Mouse (Mus musculus): Measurements from ENCODE around the gene Slc12a4. TPM values are rescaled to one million over a fixed set of nuclear protein-coding genes. Genes with fewer than 3 reads are reported as not detected.
"Not testable (repeated sequence)": the region's sequence is repeated elsewhere in the genome, so short reads cannot be mapped to it uniquely, and the experiment has no call there.

The Slc12a4 gene
- polyA plus RNA-seq, 1 experiment from 2014 or later = 10.1 TPM

DNA sequence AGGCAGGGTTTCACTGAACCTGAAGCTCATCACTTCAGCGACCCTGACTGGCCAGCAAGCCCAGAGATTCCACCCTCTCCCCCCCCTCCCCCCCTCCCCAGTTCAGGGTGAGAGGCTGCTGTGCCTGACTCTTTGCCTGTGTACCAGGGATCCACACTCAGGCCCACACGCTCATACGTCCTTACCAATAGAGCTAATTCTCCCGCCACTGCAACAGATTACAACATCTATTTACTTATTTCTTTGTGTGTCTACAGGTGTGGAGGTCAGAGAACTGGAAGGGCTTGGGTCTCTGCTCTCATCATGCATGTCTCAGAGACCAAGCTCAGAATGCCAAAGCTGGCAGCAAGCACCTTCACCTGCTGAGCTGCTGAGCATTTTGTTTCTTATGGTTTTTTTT, 27.3 kb upstream of the Slc12a4 start:
- 0 out of 2 replicates have a peak, but pooled peaks cover 3% of the 10 kb centered on the region for H3K4me1 ChIP-seq
- ATAC-seq (replicated peaks) = no peak

DNA sequence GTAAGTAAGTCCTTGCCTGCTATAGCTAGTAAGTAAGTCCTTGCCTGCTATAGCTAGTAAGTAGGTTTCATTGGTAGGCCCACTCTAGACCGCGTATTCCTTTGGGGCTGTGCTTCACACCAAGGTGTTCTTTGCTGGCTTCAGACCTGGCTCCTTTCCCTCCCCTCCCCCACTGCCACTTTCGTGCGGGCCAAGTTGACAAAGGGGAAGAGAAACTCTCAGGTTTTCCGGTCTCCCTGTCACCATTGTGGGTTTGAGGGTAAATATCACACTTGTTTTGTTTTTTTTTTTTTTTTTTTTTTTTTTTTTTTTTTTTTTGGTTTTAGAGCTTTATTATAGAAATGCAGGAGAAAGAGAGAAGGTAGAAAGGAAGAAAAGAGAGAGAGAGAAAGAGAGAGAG, 26.6 kb upstream of the Slc12a4 start:
- no peaks in the 10 kb centered on the region for H3K36me3 ChIP-seq
- ATAC-seq (replicated peaks) = no peak
- 64% methylated on average over 5 of the region's 5 CpGs for WGBS
- 0 out of 2 replicates have a peak, but pooled peaks cover 3% of the 10 kb centered on the region for H3K4me1 ChIP-seq
- H3K27me3 ChIP-seq = no peaks in the 10 kb centered on the region
- no peak overlapping the region for H3K9ac ChIP-seq (replicated peaks)
- H3K27ac ChIP-seq (replicated peaks) = no peak overlapping the region
- no peaks in the 10 kb centered on the region for H3K9me3 ChIP-seq
- no peak overlapping the region for H3K4me2 ChIP-seq (replicated peaks)
- no peak overlapping the region for H3K4me3 ChIP-seq

More for the DNA sequence above, 27.3 kb upstream of the Slc12a4 start:
- Histone ChIP-seq H3K36me3 (no peaks in the 10 kb centered on the region), H3K27ac (replicated peaks) (no peak overlapping the region), H3K27me3 (no peaks in the 10 kb centered on the region), H3K9ac (replicated peaks) (no peak overlapping the region), H3K9me3 (no peaks in the 10 kb centered on the region), H3K4me2 (replicated peaks) (no peak overlapping the region), H3K4me3 (no peak overlapping the region)
- WGBS = 58% methylated on average over 4 of the region's 4 CpGs

DNA sequence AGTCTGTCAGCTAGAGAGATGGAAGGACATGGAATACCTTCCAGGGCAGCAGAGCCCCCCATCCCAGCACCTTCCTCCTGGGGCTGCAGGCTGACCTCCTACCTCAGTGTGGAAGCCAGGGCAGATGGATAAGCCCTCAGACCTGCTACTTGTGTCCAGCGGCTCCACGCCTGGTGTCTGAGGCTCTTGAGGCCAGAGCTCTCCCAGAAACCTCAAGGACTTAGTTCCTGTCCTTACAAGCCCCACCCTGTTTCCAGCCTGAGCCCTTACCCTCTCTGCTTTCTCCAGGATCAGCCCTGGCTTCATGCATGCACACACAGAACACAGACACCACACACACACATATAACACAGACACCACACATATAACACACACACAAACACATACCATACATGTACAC, 25.6 kb upstream of the Slc12a4 start:
- H3K4me1 ChIP-seq = 0 out of 2 replicates have a peak, but pooled peaks cover 3% of the 10 kb centered on the region
- H3K4me2 ChIP-seq (replicated peaks) = no peak overlapping the region
- WGBS = 85% methylated on average over 2 of the region's 2 CpGs
- H3K27me3 ChIP-seq = no peaks in the 10 kb centered on the region
- no peak overlapping the region for H3K9ac ChIP-seq (replicated peaks)
- H3K9me3 ChIP-seq = no peaks in the 10 kb centered on the region
- no peak overlapping the region for H3K27ac ChIP-seq (replicated peaks)
- ATAC-seq (replicated peaks) = no peak
- H3K36me3 ChIP-seq = no peaks in the 10 kb centered on the region
- no peak overlapping the region for H3K4me3 ChIP-seq

DNA sequence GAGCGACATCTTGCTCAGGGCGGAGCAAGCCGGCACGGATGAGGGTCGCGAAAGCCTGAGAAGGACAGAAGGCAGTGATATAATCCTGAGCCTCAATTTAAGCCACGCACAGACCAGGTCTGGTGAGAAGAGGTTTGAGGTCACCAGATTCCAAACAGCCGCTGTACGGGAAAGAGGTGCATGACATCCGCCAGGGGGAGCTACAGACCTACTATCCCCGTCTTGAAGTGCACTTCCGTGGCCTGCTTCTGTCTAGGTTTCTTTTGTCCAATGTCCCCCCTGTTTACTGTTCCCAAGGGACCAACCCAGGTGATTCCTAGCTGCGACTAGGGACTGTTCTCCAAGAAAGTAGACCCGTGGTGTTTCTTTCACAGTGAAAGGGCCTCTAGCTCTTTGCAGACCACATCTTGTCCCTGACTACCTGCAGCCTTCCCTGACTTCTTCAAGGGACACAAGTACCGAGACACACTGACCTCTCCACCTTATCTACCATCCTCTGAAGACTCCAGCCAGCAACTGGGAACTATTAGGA, 25.0 kb upstream of the Slc12a4 start, which contains the start of gene Dus2:
TSS of gene Dus2 (plus strand) at position 482 of the 532 bp plus-strand sequence.
- Histone ChIP-seq H3K9ac (replicated peaks) (no peak within 1 kb of the TSS), H3K36me3 (no peaks in the 10 kb centered on the region), H3K27ac (replicated peaks) (no peak within 1 kb of the TSS), H3K4me1 (0 out of 2 replicates have a peak, but pooled peaks cover 3% of the 10 kb centered on the region), H3K9me3 (no peaks in the 10 kb centered on the region), H3K4me2 (replicated peaks) (no peak within 1 kb of the TSS; the same call in 1 of the 2 replicates), H3K4me3 (no peak within 1 kb of the TSS), H3K27me3 (no peaks in the 10 kb centered on the region)
- WGBS = 8% methylated on average over 15 of the region's 15 CpGs
- peak; percentile 48; the same call in 1 of the 2 replicates for ATAC-seq (replicated peaks)

DNA sequence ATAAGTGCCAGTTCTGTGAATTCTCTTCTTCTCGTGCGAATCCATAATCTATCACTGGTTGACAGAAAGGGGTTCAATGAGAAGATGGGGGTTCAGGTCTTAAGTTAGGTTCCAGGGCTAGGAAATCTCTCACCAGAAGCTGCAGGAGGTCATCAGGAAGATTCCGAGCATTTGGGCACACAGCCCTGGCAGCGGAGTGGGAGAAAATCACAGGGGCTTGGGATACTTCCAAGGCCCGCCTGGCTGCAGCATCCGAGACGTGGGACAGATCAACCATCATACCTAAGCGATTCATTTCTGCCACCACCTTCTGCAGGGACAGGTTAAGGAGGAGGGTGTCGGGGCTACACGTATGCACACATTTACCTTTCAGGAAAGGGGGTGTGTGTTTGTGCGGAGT, 22.6 kb upstream of the Slc12a4 start:
- WGBS = 85% methylated on average over 11 of the region's 11 CpGs

GRCm38 (mm10) chr8:105983406-105983805, 17.5 kb upstream of the Slc12a4 start:
- not testable (repeated sequence) for H3K36me3 ChIP-seq; H3K9me3 ChIP-seq; H3K27me3 ChIP-seq; H3K27ac ChIP-seq (replicated peaks); H3K4me1 ChIP-seq; H3K4me3 ChIP-seq; ATAC-seq (replicated peaks); H3K9ac ChIP-seq (replicated peaks); H3K4me2 ChIP-seq (replicated peaks)
- 83% methylated on average over 11 of the region's 11 CpGs for WGBS

More for the DNA sequence above, 22.6 kb upstream of the Slc12a4 start:
- H3K4me3 ChIP-seq = no peak overlapping the region
- H3K4me1 ChIP-seq = 0 out of 2 replicates have a peak, but pooled peaks cover 3% of the 10 kb centered on the region
- ATAC-seq (replicated peaks) = no peak
- H3K4me2 ChIP-seq (replicated peaks) = no peak overlapping the region
- H3K27ac ChIP-seq (replicated peaks) = no peak overlapping the region
- H3K27me3 ChIP-seq = no peaks in the 10 kb centered on the region
- H3K9ac ChIP-seq (replicated peaks) = no peak overlapping the region
- no peaks in the 10 kb centered on the region for H3K36me3 ChIP-seq
- no peaks in the 10 kb centered on the region for H3K9me3 ChIP-seq

- Histone ChIP-seq H3K4me3 (no peak overlapping the region), H3K9me3 (no peaks in the 10 kb centered on the region), H3K27ac (replicated peaks) (no peak overlapping the region), H3K36me3 (no peaks in the 10 kb centered on the region), H3K4me2 (replicated peaks) (no peak overlapping the region), H3K9ac (replicated peaks) (no peak overlapping the region), H3K4me1 (no peaks in the 10 kb centered on the region), H3K27me3 (no peaks in the 10 kb centered on the region)
- 90% methylated on average over 1 of the region's 1 CpGs for WGBS
- no peak for ATAC-seq (replicated peaks)
Measured at GRCm38 (mm10) chr8:105981146-105981545, 15.2 kb upstream of the Slc12a4 start.

DNA sequence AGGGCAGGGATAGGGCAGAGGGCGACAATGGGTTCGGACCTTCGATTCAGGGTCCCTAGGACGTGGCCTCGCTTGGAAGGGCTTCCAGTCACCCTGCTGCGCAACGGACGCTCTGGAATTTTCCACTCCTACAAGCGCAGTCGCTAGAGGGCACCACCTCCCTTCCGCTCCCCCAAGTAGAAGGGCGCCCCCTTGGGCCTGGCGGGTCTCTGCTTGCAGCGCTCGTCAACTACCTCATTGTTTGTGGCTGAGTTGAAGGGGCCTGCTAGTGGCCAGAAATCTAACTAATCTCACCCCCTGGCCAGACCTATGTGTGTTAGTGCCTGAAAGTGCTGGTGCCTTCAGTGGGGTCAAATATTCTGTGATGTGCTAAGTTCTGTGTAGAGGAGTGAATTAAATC, 13.4 kb upstream of the Slc12a4 start, which contains the start of gene Dpep3:
TSS of gene Dpep3 (minus strand) at position 105 of the 400 bp plus-strand sequence.
- no peaks in the 10 kb centered on the region for H3K36me3 ChIP-seq
- H3K4me1 ChIP-seq = no peaks in the 10 kb centered on the region
- no peak within 1 kb of the TSS for H3K9ac ChIP-seq (replicated peaks)
- no peak for ATAC-seq (replicated peaks)
- no peaks in the 10 kb centered on the region for H3K9me3 ChIP-seq
- no peak within 1 kb of the TSS for H3K4me2 ChIP-seq (replicated peaks)
- no peaks in the 10 kb centered on the region for H3K27me3 ChIP-seq
- H3K27ac ChIP-seq (replicated peaks) = no peak within 1 kb of the TSS
- no peak within 1 kb of the TSS for H3K4me3 ChIP-seq
- WGBS = 92% methylated on average over 15 of the region's 15 CpGs

DNA sequence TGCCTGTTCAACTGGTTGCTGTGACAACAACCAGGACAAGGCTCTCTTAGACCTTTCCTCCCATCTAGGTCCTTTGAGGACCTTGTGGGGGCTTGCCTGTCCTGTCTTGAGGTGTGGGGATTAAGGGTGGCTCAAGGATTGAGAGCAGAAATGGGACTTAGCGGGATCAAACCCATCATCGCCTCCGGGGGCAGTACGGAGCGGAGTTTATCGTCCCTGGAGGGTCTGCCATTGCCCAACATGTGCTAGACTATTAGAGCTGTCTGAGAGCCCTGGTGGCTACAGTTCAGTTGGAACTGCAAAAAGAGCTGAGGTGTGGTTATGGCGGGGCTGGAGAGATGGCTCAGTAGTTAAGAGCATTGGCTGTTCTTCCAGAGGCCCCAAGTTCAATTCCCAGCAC, 9.5 kb upstream of the Slc12a4 start:
- no peak overlapping the region for H3K9ac ChIP-seq (replicated peaks)
- no peak for ATAC-seq (replicated peaks)
- WGBS = 61% methylated on average over 7 of the region's 7 CpGs

DNA sequence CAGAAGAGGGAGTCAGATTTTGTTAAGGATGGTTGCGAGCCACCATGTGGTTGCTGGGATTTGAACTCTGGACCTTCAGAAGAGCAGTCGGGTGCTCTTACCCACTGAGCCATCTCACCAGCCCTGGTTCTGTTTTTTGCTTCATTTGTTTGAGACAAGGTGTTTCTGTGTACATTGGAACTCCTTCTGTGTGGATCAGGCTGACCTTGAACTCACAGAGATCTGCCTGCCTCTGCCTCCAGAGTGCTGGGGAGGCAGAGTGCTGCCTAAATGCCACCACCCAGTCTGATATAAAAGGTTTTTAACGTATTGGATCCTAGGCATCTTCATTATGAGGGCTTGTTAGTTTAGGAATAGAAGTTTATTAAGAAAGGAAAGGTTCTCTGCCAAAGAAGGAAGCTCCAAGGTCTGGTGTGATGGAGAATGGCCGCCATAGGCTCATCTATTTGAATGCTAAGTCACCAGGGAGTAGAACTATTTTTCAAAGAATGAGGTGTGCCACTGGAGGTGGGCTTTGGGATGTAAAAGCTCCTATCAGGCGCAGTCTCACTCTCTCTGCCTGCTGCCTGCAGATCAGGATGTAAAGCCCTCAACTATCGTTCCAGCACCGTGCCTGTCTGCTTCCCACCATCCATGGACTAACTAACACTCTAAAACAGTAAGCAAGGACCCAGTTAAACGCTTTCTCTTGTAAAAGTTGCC, 5.3 kb upstream of the Slc12a4 start:
- ATAC-seq (replicated peaks) = no peak
- no peak overlapping the region for H3K27ac ChIP-seq (replicated peaks)
- H3K9ac ChIP-seq (replicated peaks) = no peak overlapping the region
- peaks cover 10% of the 10 kb centered on the region for H3K4me1 ChIP-seq
- H3K4me2 ChIP-seq (replicated peaks) = no peak overlapping the region
- peaks cover 16% of the 10 kb centered on the region; the same call in 1 of the 2 replicates for H3K27me3 ChIP-seq
- H3K4me3 ChIP-seq = no peak overlapping the region
- no peaks in the 10 kb centered on the region for H3K9me3 ChIP-seq
- no peaks in the 10 kb centered on the region for H3K36me3 ChIP-seq
- WGBS = 75% methylated on average over 8 of the region's 8 CpGs

More for the DNA sequence above, 9.5 kb upstream of the Slc12a4 start:
- Histone ChIP-seq H3K27ac (replicated peaks) (no peak overlapping the region), H3K9me3 (no peaks in the 10 kb centered on the region), H3K36me3 (no peaks in the 10 kb centered on the region), H3K4me3 (no peak overlapping the region), H3K4me1 (no peaks in the 10 kb centered on the region), H3K4me2 (replicated peaks) (no peak overlapping the region), H3K27me3 (no peaks in the 10 kb centered on the region)

DNA sequence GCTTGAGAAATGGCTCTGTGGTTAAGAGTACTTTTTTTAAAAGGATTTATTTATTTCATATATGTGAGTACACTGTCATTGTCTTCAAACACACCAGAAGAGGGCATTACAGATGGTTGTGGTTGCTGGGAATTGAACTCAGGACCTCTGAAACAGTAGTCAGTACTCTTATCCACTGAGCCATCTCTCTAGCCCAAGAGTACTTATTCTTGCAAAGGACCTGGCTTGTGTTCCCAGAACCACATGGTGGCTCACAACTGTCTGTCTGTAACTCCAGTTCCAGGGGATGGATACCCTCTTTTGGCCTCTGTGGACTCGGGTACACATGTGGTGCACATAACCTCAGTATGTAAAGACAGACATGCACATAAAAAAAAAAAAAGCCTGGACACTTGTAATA, 3.5 kb upstream of the Slc12a4 start:
- 69% methylated on average over 1 of the region's 1 CpGs for WGBS
- no peak for ATAC-seq (replicated peaks)
- Histone ChIP-seq H3K27me3 (peaks cover 24% of the 10 kb centered on the region), H3K27ac (replicated peaks) (no peak overlapping the region), H3K9me3 (no peaks in the 10 kb centered on the region), H3K36me3 (no peaks in the 10 kb centered on the region), H3K4me3 (no peak overlapping the region), H3K4me1 (peaks cover 20% of the 10 kb centered on the region), H3K9ac (replicated peaks) (no peak overlapping the region), H3K4me2 (replicated peaks) (no peak overlapping the region)

DNA sequence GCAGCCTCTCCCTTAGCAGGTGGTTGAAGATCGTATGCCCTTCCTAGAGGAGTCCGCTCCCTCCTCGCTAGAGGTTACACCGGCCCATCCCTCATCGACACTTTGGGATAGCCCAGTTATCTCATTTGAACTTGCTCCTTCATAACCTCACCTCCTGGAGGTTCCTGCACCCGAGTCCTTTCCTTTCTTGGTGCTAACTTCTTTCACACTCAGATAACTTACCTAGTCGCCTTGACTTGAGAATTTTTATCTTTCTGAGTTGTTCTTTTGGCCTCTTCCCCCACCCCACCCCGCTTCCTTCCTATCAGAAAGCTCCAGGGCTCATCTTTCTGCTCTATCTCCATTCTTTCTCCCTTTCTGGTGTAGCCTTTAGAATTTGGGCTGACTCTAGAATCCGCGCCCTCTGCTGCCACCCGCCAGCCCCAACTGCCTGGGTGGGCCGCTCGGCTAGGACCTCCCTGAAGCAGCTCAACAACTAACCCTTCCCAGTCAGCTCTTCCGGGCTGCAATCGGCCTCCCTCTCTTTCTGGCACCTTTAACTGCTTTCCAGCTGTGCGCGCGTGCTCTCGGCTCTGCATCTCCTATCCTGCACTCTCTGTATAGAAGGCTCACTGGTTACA, 905 bp upstream of the Slc12a4 start:
- Histone ChIP-seq H3K4me3 (no peak overlapping the region; the same call in 1 of the 2 replicates), H3K36me3 (no peaks in the 10 kb centered on the region), H3K9me3 (no peaks in the 10 kb centered on the region), H3K27me3 (peaks cover 25% of the 10 kb centered on the region), H3K27ac (replicated peaks) (no peak overlapping the region), H3K4me2 (replicated peaks) (peak overlapping the region; percentile 62; the same call in 1 of the 2 replicates), H3K9ac (replicated peaks) (no peak overlapping the region), H3K4me1 (peaks cover 20% of the 10 kb centered on the region)
- WGBS = 7% methylated on average over 19 of the region's 19 CpGs
- ATAC-seq (replicated peaks) = no peak

Data from forebrain, embryonic 15.5 days (tissue).